Mouse (Mus musculus) CH12.LX (cell line): ENCODE measurements around the gene Anapc15. TPM values are rescaled to one million over a fixed set of nuclear protein-coding genes. Genes with fewer than 3 reads are reported as not detected.
A peak's percentile ranks its signal among the peaks of the same experiment; 100 is the strongest.

Experiments used
- DNase-seq: peaks from one replicate; pipeline ENCODE4 v3.0.0-alpha.2; 2013; ENCODE audit errors: extremely low read depth
- H3K27ac ChIP-seq: 2 replicates; pipeline ENCODE4 v1.5.1; 2012; ENCODE audit warnings: low read depth, mild to moderate bottlenecking, control low read depth, moderate library complexity; ENCODE audit not compliant: insufficient read depth
- H3K27me3 ChIP-seq: replicated peaks from 2 replicates; pipeline ENCODE3; 2012; ENCODE audit warnings: inconsistent platforms
- H3K36me3 ChIP-seq, 2 experiments: replicated peaks in 1 of 2; 2 replicates each; pipeline versions ENCODE3 to v1.6.1; 2012; ENCODE audit warnings: inconsistent platforms in 1 of 2, low read length in 1 of 2, mild to moderate bottlenecking in 1 of 2, mixed read lengths in 1 of 2, moderate library complexity in 1 of 2; ENCODE audit not compliant: control insufficient read depth in 1 of 2, insufficient read depth in 1 of 2
- H3K4me1 ChIP-seq, 2 experiments: 2 replicates each; pipeline ENCODE4 v1.6.1; 2012; ENCODE audit warnings: inconsistent platforms in 1 of 2, moderate library complexity in 1 of 2; ENCODE audit not compliant: insufficient read depth in 2 of 2, control insufficient read depth in 1 of 2
- H3K4me2 ChIP-seq: 2 replicates; pipeline ENCODE4 v1.6.1; 2012; ENCODE audit warnings: low read depth, mild to moderate bottlenecking, control low read depth; ENCODE audit not compliant: poor library complexity, insufficient read depth, severe bottlenecking
- H3K4me3 ChIP-seq, 3 experiments: fragments of 150-350 bp in 1 of 3; sonication (generic) in 1 of 3; replicated peaks in 1 of 3; 2 replicates each; pipeline versions ENCODE3 to v1.5.1; 2011 to 2012; ENCODE audit warnings: low read depth in 2 of 3, low read length in 2 of 3, mild to moderate bottlenecking in 2 of 3, moderate library complexity in 2 of 3, control low read depth in 1 of 3, improper control_type of control experiment in 1 of 3, inconsistent platforms in 1 of 3, mixed read lengths in 1 of 3; ENCODE audit not compliant: poor library complexity in 1 of 3
- H3K79me2 ChIP-seq: replicated peaks from 2 replicates; pipeline ENCODE4 v1.6.1; 2012; ENCODE audit warnings: mild to moderate bottlenecking, moderate library complexity; ENCODE audit not compliant: control insufficient read depth, poor library complexity, insufficient read depth, severe bottlenecking; ENCODE audit errors: extremely low read depth
- H3K9ac ChIP-seq: 2 replicates; pipeline ENCODE4 v1.6.1; 2012; ENCODE audit warnings: low read depth, mild to moderate bottlenecking, control low read depth, moderate library complexity; ENCODE audit not compliant: insufficient read depth
- H3K9me3 ChIP-seq: replicated peaks from 2 replicates; pipeline ENCODE3; 2012; ENCODE audit warnings: low read length, inconsistent platforms, mixed read lengths
- BHLHE40 ChIP-seq: IDR thresholded peaks from 2 replicates; pipeline ENCODE4 v1.6.1; 2011; ENCODE audit warnings: mild to moderate bottlenecking, low read depth, low read length, improper control_type of control experiment
- CTCF ChIP-seq, 2 experiments: IDR thresholded peaks in 1 of 2; conservative IDR thresholded peaks in 1 of 2; 2 replicates each; pipeline ENCODE4 v1.5.1; 2011 to 2012; ENCODE audit warnings: low read depth in 2 of 2, low read length in 2 of 2, improper control_type of control experiment in 1 of 2, inconsistent platforms in 1 of 2, mild to moderate bottlenecking in 1 of 2, moderate library complexity in 1 of 2
- ELF1 ChIP-seq: IDR thresholded peaks from 2 replicates; pipeline ENCODE4 v1.6.1; 2014; ENCODE audit warnings: low read depth, mild to moderate bottlenecking, inconsistent platforms, low read length, improper control_type of control experiment
- EP300 ChIP-seq: IDR thresholded peaks from 2 replicates; pipeline ENCODE4 v1.6.1; 2011; ENCODE audit warnings: low read length, improper control_type of control experiment
- ETS1 ChIP-seq: conservative IDR thresholded peaks from 2 replicates; pipeline ENCODE4 v1.6.1; 2012; ENCODE audit warnings: low read depth, mild to moderate bottlenecking, inconsistent platforms, low read length, improper control_type of control experiment, moderate library complexity
- HCFC1 ChIP-seq: IDR thresholded peaks from 2 replicates; pipeline ENCODE4 v1.6.1; 2012; ENCODE audit warnings: low read depth, mild to moderate bottlenecking, inconsistent platforms, low read length, improper control_type of control experiment
- JUND ChIP-seq: conservative IDR thresholded peaks from 2 replicates; pipeline ENCODE4 v1.6.1; 2011; ENCODE audit warnings: low read depth, low read length, improper control_type of control experiment
- KAT2A ChIP-seq: IDR thresholded peaks from 2 replicates; pipeline ENCODE4 v1.6.1; 2012; ENCODE audit warnings: low read length, improper control_type of control experiment, inconsistent platforms; ENCODE audit not compliant: insufficient replicate concordance
- MAX ChIP-seq: IDR thresholded peaks from 2 replicates; pipeline ENCODE4 v1.6.1; 2011; ENCODE audit warnings: low read length, improper control_type of control experiment
- NRF1 ChIP-seq: IDR thresholded peaks from 2 replicates; pipeline ENCODE4 v1.6.1; 2014; ENCODE audit warnings: low read depth, mild to moderate bottlenecking, inconsistent platforms, low read length, improper control_type of control experiment, moderate library complexity
- POLR2AphosphoS2 ChIP-seq: IDR thresholded peaks from 2 replicates; pipeline ENCODE4 v1.6.1; 2011; ENCODE audit warnings: low read depth, low read length, improper control_type of control experiment
- RAD21 ChIP-seq: IDR thresholded peaks from 2 replicates; pipeline ENCODE4 v1.6.1; 2011; ENCODE audit warnings: low read depth, mild to moderate bottlenecking, low read length, improper control_type of control experiment, moderate library complexity
- SIN3A ChIP-seq: IDR thresholded peaks from 2 replicates; pipeline ENCODE4 v1.6.1; 2012; ENCODE audit warnings: low read length, improper control_type of control experiment, inconsistent platforms
- TBP ChIP-seq: conservative IDR thresholded peaks from 2 replicates; pipeline ENCODE4 v1.6.1; 2011; ENCODE audit warnings: low read depth, low read length, improper control_type of control experiment
- USF1 ChIP-seq: IDR thresholded peaks from 2 replicates; pipeline ENCODE4 v1.6.1; 2014; ENCODE audit warnings: low read depth, mild to moderate bottlenecking, inconsistent platforms, low read length, improper control_type of control experiment
- USF2 ChIP-seq: conservative IDR thresholded peaks from 2 replicates; pipeline ENCODE4 v1.6.1; 2011; ENCODE audit warnings: low read depth, low read length, improper control_type of control experiment
- dilution Hi-C: fragments of 300-500 bp; cut with MboI; formaldehyde crosslinking; loops from 2 replicates; pipeline ENCODE4 v1.14.3; 2020; ENCODE audit warnings: low sequenced_read_pairs; ENCODE audit not compliant: extremely low pct_unique_long_range_greater_than_20kb, extremely low pct_ligation_motif_present
- in situ Hi-C: fragments of 300-500 bp; cut with MboI; formaldehyde crosslinking; loops from 3 replicates; pipeline ENCODE4 v1.14.3; 2019; ENCODE audit warnings: low sequenced_read_pairs, low pct_ligation_motif_present, low pct_unique_long_range_greater_than_20kb, mixed read lengths
- polyA plus RNA-seq: library from polyadenylated mRNA; unstranded; fragments of >175 nt; gene quantifications from 2 replicates; pipeline ENCODE4 v1.2.1, GENCODE M21; 2012; ENCODE audit warnings: low read depth; ENCODE audit not compliant: insufficient read length
- total RNA-seq, 2 experiments: library from RNA; depleted of rRNA; stranded (reverse); fragments of 300-350 nt in 1 of 2; fragments of >200 nt in 1 of 2; gene quantifications; 2 replicates each; pipeline ENCODE4 v1.2.3; 2012 to 2014

Gene Anapc15
- total and polyA plus RNA-seq, 3 experiments = 69.1 to 97.1 (median 90.6) TPM

- peak; percentile 99 for TF ChIP-seq HCFC1
- peak; percentile 91 for TF ChIP-seq MAX
- TF ChIP-seq ELF1 = peak; percentile 99
- no peak for TF ChIP-seq JUND
- TF ChIP-seq TBP = peak; percentile 85
- TF ChIP-seq NRF1 = peak; percentile 55; the same call in 1 of the 2 replicates
- no peak for TF ChIP-seq EP300
- peak; percentile 87; the same call in 1 of the 2 replicates for TF ChIP-seq POLR2AphosphoS2
- TF ChIP-seq BHLHE40 = peak; percentile 93
- TF ChIP-seq RAD21 = no peak
- TF ChIP-seq USF1 = no peak; the same call in 1 of the 2 replicates
- no peak for TF ChIP-seq CTCF (conservative IDR thresholded peaks at IDR 0.05 in 1 of 2, IDR thresholded peaks at IDR 0.05 in 1 of 2; ENCODE audit: low read depth in 2 of 2, low read length in 2 of 2)
- TF ChIP-seq SIN3A = peak; percentile 99
- TF ChIP-seq KAT2A = peak; percentile 99
Observed at GRCm38 (mm10) chr7:101933751-101934240, 70.3 kb downstream of the Anapc15 start, which contains the start of the genes Lrrc51 and Numa1 (continued).

- Histone ChIP-seq H3K79me2 (peaks cover 30% of the 10 kb centered on the region), H3K4me1 (peaks cover 5 to 29% of the 10 kb centered on the region in 2 experiments)
- in situ Hi-C loops = no loop called here
- no peak for TF ChIP-seq USF2
- TF ChIP-seq USF1 = no peak
- TF ChIP-seq, all 38 proteins: peak for 0
- dilution Hi-C loops = no loop called here
- Histone ChIP-seq H3K36me3 (peaks cover 0 to 35% of the 10 kb centered on the region in 2 experiments), H3K4me2 (no peak overlapping the region), H3K4me3 (no peak overlapping the region), H3K9me3 (no peaks in the 10 kb centered on the region), H3K9ac (no peak overlapping the region), H3K27ac (no peak overlapping the region), H3K27me3 (no peaks in the 10 kb centered on the region)
- no peak for DNase-seq
Observed at GRCm38 (mm10) chr7:101935957-101936356, 72.4 kb downstream of the Anapc15 start.

GRCm38 (mm10) chr7:101936996-101937395 lies 73.5 kb downstream of the Anapc15 start:
- DNase-seq = no peak
- Histone ChIP-seq H3K36me3 (peaks cover 0 to 31% of the 10 kb centered on the region in 2 experiments), H3K4me3 (no peak overlapping the region), H3K4me2 (no peak overlapping the region), H3K27ac (no peak overlapping the region), H3K9me3 (no peaks in the 10 kb centered on the region), H3K9ac (no peak overlapping the region), H3K4me1 (peaks cover 5 to 25% of the 10 kb centered on the region in 2 experiments), H3K79me2 (peaks cover 34% of the 10 kb centered on the region), H3K27me3 (no peaks in the 10 kb centered on the region)
- in situ Hi-C loops = no loop called here
- TF ChIP-seq ETS1 (no peak), TBP (no peak)
- dilution Hi-C loops = no loop called here
